Mouse (Mus musculus) hindbrain, embryonic 11.5 days (tissue): ENCODE results near the gene Rnd3. TPM values are rescaled to one million over a fixed set of nuclear protein-coding genes. Genes with fewer than 3 reads are reported as not detected.

Experiments used
- ATAC-seq: fragments of 200-750 bp; cut with Nextera tagmentation; 2 replicates; pipeline ENCODE4 v1.8.0; 2017; ENCODE audit warnings: mild to moderate bottlenecking, moderate TSS enrichment, moderate library complexity; ENCODE audit not compliant: low FRiP score
- DNase-seq: peaks from one replicate; pipeline ENCODE4 v3.0.0-alpha.2; 2015; ENCODE audit warnings: low spot score
- H3K27ac ChIP-seq: fragments of 300-500 bp; sonication (generic); 2 replicates; pipeline ENCODE4 v1.5.1; 2014; ENCODE audit warnings: mild to moderate bottlenecking, low read depth, low read length
- H3K27me3 ChIP-seq: fragments of 300-500 bp; sonication (generic); 2 replicates; pipeline ENCODE4 v1.6.1; 2014; ENCODE audit warnings: mild to moderate bottlenecking, low read length, moderate library complexity, mixed read lengths; ENCODE audit not compliant: control insufficient read depth, insufficient read depth
- H3K36me3 ChIP-seq: fragments of 300-500 bp; sonication (generic); 2 replicates; pipeline ENCODE4 v1.6.1; 2014; ENCODE audit warnings: mild to moderate bottlenecking, low read length, moderate library complexity, mixed read lengths; ENCODE audit not compliant: control insufficient read depth, insufficient read depth
- H3K4me1 ChIP-seq: fragments of 300-500 bp; sonication (generic); replicated peaks from 2 replicates; pipeline ENCODE4 v1.6.1; 2014; ENCODE audit warnings: low read length, mixed read lengths; ENCODE audit not compliant: control insufficient read depth, insufficient read depth
- H3K4me2 ChIP-seq: fragments of 300-500 bp; sonication (generic); replicated peaks from 2 replicates; pipeline ENCODE4 v1.6.1; 2014; ENCODE audit warnings: mild to moderate bottlenecking, low read depth, low read length
- H3K4me3 ChIP-seq: fragments of 300-500 bp; sonication (generic); 2 replicates; pipeline ENCODE4 v1.5.1; 2014; ENCODE audit warnings: low read depth, low read length
- H3K9ac ChIP-seq: fragments of 300-500 bp; sonication (generic); 2 replicates; pipeline ENCODE4 v1.6.1; 2014; ENCODE audit warnings: low read depth, low read length
- H3K9me3 ChIP-seq: fragments of 300-500 bp; sonication (generic); 2 replicates; pipeline ENCODE4 v1.6.1; 2016; ENCODE audit warnings: low read length; ENCODE audit not compliant: control insufficient read depth
- WGBS: fragments of 180-500 bp; shearing (Covaris S2); extraction: QIAGEN DNeasy Blood & Tissue Kit; methylation state at CpG from one replicate; pipeline ENCODE4 v1.1.7; 2014; 5-methylcytosine and 5-hydroxymethylcytosine counted together
- polyA plus RNA-seq: library from polyadenylated mRNA; unstranded; fragments of >200 nt; fragmentation: Nextera tagmentation; extraction: Ambion mirVana; gene quantifications from 2 replicates; pipeline ENCODE4 v1.2.1, GENCODE M21; 2014

Rnd3 gene
- polyA plus RNA-seq: 357 and 383 TPM in 2 replicates

DNA sequence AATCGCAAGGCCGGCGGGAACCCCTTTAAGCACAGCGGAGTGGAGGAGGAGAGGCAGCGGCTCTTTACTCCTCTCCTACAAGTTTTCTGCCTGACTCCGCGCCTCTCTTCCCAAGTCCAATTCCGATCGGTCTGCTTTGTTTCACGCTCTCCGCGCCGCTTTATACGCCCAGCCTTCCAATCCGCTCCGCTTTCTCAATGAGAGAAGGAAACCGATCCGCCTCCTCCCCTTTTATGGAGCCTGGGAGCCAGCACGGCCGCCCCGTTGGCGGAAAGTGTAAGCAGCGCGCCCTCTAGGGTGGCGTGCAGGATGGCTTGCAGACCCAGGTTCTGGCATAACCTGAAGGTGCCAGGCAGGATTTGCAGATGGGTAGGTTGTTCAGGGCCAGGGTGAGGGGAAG, at the start of gene Rnd3:
Gene Rnd3 (minus strand): TSS at position 137 of the 400 bp plus-strand sequence.
- Histone ChIP-seq H3K27ac (peak within 1 kb of the TSS; percentile 93), H3K27me3 (no peaks in the 10 kb centered on the region), H3K4me2 (peak within 1 kb of the TSS; percentile 69), H3K9ac (peak within 1 kb of the TSS; percentile 94), H3K9me3 (no peaks in the 10 kb centered on the region), H3K36me3 (no peaks in the 10 kb centered on the region), H3K4me1 (no peaks in the 10 kb centered on the region), H3K4me3 (peak within 1 kb of the TSS; percentile 80)
- DNase-seq (peak; percentile 98), ATAC-seq (peak; percentile 85)
- under 1% methylated on average over 25 of the region's 25 CpGs for WGBS

DNA sequence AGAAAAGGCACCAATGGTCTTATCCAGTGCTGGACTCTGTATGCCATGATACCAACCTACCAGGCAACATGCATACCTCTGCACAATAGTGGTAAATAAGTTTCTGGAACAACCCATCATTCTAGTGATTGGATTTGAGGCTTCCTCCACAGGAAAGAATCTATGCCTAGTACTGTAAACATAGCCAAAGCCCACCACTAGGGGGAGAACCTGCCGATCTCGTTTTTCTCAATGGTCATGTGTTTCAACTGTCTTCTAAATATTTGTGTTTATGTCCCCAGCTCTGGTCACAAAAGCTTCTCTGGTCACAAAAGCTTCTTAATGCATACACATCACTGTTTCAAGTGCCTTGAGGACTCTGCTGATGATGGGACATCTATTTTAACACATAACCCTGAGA, 43.4 kb upstream of the Rnd3 start:
- H3K9me3 ChIP-seq: no peaks in the 10 kb centered on the region
- H3K4me2 ChIP-seq: no peak overlapping the region
- no peak overlapping the region for H3K27ac ChIP-seq
- H3K9ac ChIP-seq: no peak overlapping the region
- peak; percentile 17 for DNase-seq
- no peak for ATAC-seq
- H3K4me1 ChIP-seq: no peaks in the 10 kb centered on the region
- no peaks in the 10 kb centered on the region for H3K27me3 ChIP-seq
- H3K4me3 ChIP-seq: no peak overlapping the region
- H3K36me3 ChIP-seq: no peaks in the 10 kb centered on the region
- 51% methylated on average over 2 of the region's 2 CpGs for WGBS

DNA sequence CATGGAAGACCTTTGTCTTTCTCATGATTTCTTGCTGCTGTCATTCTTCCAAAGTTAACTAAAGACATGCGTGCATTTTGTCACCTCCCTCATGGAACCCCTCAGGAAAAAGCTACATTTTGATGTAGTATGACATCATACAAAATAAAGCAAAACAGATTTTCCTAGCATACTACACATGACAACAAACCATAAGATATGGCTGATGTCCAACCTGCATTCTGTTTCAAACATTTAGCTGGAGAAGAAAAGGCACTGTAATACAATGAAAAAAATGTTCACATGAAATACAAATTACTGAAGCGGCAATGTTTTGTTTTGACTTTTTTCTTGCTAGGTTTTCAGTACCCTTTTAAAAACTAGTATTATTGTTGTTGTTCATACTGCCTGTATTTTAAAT, 36.9 kb upstream of the Rnd3 start:
- ATAC-seq (no peak), DNase-seq (no peak)
- Histone ChIP-seq H3K9me3 (no peaks in the 10 kb centered on the region), H3K27me3 (no peaks in the 10 kb centered on the region), H3K4me3 (no peak overlapping the region), H3K36me3 (no peaks in the 10 kb centered on the region), H3K27ac (no peak overlapping the region), H3K4me2 (no peak overlapping the region), H3K4me1 (no peaks in the 10 kb centered on the region), H3K9ac (no peak overlapping the region)
- WGBS: 89% methylated on average over 2 of the region's 2 CpGs

DNA sequence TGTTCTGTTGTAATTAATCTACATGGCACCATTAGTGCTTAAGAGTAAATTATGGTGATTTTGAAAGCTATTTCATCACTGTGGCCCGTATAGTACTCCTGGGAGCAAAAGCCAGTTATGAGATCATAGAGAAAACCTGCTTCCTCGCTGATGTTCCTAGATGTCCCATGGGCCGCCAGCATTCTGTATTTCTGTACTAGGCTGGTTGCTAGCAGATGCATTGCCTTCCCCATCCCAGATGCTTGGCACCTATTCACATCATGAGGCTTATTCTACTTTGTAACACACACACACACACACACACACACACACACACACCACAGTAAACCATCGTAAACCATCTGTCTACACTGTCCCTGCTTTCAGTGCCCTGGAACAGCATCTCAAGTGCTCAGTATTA, 34.1 kb upstream of the Rnd3 start:
- Histone ChIP-seq H3K4me1 (no peaks in the 10 kb centered on the region), H3K9ac (no peak overlapping the region), H3K36me3 (no peaks in the 10 kb centered on the region), H3K9me3 (no peaks in the 10 kb centered on the region), H3K27me3 (no peaks in the 10 kb centered on the region), H3K4me3 (no peak overlapping the region), H3K4me2 (no peak overlapping the region), H3K27ac (no peak overlapping the region)
- ATAC-seq (no peak), DNase-seq (no peak)
- WGBS: 89% methylated on average over 4 of the region's 4 CpGs

DNA sequence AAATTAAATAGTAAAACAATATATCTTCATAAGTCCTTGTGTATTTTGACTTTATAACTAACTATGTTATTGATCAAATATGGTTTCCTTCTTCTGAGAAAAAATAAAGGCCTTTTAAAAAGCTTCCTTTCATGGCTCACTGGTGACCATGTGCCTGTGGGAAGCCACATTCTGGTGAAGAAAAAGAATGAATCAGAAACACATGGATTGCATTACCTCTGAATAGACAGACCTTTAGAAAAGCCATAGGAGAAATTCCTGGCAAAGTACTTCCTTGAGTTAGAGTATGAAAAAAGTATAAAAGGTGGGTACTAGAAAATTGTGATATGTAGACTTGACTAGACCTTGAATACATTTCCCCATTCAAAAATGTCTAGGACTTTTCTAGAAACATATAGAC, 32.5 kb upstream of the Rnd3 start:
- H3K9me3 ChIP-seq: no peaks in the 10 kb centered on the region

DNA sequence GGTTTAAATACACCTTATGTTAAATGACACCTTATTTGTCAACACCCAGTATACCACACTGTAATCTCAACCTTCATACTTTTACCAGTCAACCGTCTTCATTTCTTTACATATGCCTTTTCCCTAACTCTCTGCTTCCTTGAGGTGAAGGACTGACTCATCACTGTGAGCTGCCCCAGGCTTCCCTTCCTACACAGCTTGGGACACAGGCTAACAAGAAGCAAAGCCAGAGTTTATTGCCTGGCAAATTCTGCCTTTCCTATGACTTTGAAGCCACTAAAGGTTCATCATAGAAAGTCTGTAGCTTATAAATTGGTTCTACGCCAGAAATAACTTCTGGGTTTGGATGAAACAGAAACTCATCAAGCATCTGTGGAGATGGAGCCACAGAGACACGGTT, 30.2 kb upstream of the Rnd3 start:
- no peak for ATAC-seq
- Histone ChIP-seq H3K9me3 (no peaks in the 10 kb centered on the region), H3K27me3 (no peaks in the 10 kb centered on the region), H3K4me2 (no peak overlapping the region), H3K27ac (no peak overlapping the region), H3K9ac (no peak overlapping the region), H3K4me1 (no peaks in the 10 kb centered on the region), H3K4me3 (no peak overlapping the region), H3K36me3 (no peaks in the 10 kb centered on the region)
- no peak for DNase-seq
- WGBS: 84% methylated on average over 3 of the region's 3 CpGs

More for the DNA sequence above, 32.5 kb upstream of the Rnd3 start:
- DNase-seq: no peak
- H3K4me3 ChIP-seq: no peak overlapping the region
- H3K4me1 ChIP-seq: no peaks in the 10 kb centered on the region
- H3K9ac ChIP-seq: no peak overlapping the region
- no peak for ATAC-seq
- no peak overlapping the region for H3K27ac ChIP-seq
- no peaks in the 10 kb centered on the region for H3K36me3 ChIP-seq
- H3K27me3 ChIP-seq: no peaks in the 10 kb centered on the region
- H3K4me2 ChIP-seq: no peak overlapping the region

DNA sequence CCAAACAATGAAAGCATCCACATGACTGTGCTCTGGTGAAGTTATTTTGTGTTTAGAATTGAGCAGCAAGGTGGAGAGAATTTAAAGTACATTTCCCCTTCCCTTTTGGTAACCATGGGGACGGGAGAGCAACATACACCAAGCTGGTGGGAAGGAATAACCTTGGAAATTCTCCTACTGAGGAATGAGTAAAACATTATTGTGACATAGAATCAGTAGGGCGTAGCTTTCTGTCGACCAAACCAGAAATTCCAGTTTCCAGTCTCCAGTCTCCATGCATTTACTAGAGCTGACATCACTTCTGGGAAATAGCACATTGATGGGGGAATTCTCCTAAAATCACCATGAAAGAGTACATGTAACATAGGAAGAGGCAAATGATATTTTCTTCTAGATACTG, 28.7 kb upstream of the Rnd3 start:
- Histone ChIP-seq H3K36me3 (no peaks in the 10 kb centered on the region), H3K27me3 (no peaks in the 10 kb centered on the region), H3K27ac (no peak overlapping the region), H3K4me1 (no peaks in the 10 kb centered on the region), H3K4me2 (no peak overlapping the region), H3K4me3 (no peak overlapping the region), H3K9ac (no peak overlapping the region), H3K9me3 (no peaks in the 10 kb centered on the region)
- no peak for ATAC-seq
- WGBS: 71% methylated on average over 3 of the region's 3 CpGs
- no peak for DNase-seq

DNA sequence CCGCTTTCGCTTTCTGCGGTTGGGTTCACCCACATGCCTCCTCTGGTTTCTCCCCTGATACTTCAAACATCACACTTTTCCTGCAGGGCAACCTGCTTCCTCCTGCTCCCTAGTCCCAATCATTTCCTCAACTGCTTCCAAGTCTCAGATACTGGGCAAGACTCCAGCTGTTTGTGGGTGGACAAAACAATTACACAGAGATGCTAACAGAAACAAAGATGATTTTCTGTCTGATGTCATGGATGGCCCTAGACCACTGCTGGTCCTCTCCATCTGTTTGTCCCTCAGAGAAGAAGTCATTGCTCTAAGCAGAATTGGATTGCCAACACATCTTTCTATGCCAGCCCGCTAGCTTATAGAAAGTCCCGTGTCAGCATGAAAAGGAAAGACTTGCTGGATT, 26.4 kb upstream of the Rnd3 start:
- Histone ChIP-seq H3K27me3 (no peaks in the 10 kb centered on the region), H3K36me3 (no peaks in the 10 kb centered on the region), H3K4me1 (no peaks in the 10 kb centered on the region), H3K4me2 (no peak overlapping the region), H3K4me3 (no peak overlapping the region), H3K27ac (no peak overlapping the region), H3K9ac (no peak overlapping the region), H3K9me3 (no peaks in the 10 kb centered on the region)
- ATAC-seq (no peak), DNase-seq (no peak)
- WGBS: 91% methylated on average over 5 of the region's 5 CpGs

DNA sequence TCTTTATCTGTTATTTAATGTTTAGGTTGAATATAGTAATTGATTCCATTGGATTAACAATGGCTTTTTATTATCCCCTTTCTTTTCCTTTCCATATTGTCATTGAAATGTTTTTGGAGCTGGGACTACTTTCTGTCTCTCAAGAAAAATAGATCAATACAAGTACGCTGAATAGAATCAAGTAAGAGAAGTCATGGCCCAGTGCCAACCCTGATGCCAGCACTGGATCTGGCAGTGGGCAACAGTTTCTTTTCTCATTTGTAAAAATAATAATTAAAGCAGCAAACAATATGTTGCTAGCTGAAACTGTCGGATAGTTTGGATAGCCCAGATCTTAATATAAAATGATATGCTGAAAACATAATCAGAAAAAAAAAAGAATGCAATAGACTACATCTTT, 12.2 kb upstream of the Rnd3 start:
- DNase-seq: no peak
- 93% methylated on average over 2 of the region's 2 CpGs for WGBS
- no peak overlapping the region for H3K4me2 ChIP-seq
- no peaks in the 10 kb centered on the region for H3K9me3 ChIP-seq
- no peak overlapping the region for H3K9ac ChIP-seq
- no peak for ATAC-seq
- H3K27ac ChIP-seq: no peak overlapping the region
- no peaks in the 10 kb centered on the region for H3K27me3 ChIP-seq
- no peaks in the 10 kb centered on the region for H3K4me1 ChIP-seq
- H3K36me3 ChIP-seq: no peaks in the 10 kb centered on the region
- H3K4me3 ChIP-seq: no peak overlapping the region
